Mouse (Mus musculus): ENCODE data around the gene Pgap1. TPM values are rescaled to one million over a fixed set of nuclear protein-coding genes. Genes with fewer than 3 reads are reported as not detected.

Pgap1 gene
- 37.2 TPM for polyA plus RNA-seq (2017; shearing (Covaris generic))

DNA sequence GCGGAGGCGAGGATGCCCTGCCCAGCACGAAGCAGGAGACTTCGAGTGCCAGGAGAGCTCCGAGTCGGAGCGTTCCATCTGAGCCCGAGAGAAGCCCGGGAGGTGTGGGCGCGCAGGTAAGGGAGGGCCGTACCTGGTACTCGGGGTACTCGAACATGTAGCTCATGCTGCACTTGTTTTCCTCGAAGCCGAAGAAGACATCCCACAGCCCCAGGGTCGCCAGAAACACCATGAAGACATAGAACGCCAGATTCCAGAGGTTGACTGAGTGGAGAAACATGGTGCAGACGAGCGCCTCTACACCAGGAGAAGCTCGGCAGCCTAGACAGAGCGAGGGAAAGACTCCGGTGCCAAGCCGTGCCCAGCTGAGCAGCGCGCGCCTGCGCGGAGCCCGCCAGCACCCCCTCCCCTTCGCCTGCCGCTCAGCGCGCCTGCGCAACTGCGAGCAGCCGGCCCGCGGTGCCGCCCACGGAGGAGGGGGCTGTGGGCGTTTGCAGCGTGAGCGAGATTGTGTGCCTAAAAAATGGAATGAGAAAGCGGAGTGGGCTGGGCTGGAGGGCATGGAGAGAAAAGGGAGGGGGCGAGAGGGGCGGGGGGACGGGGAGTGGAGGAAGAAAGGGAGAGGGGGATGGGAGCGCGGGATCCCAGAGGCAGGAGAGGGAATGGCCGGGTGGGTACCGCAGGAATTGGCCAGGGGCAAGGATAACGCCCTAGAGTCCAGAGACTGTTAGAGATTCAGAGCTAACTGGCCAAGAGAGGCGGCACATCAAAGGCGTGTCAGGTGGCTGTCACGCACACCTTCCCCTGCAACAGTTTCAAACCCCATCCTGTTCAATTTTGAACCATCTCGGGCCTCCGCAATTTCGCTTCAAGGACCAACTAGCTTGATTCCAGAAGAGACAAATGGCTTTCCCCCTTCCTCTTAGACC is at the start of gene Pgap1:
Gene Pgap1 (minus strand): TSS at position 384 of the 929 bp plus-strand sequence.

DNA sequence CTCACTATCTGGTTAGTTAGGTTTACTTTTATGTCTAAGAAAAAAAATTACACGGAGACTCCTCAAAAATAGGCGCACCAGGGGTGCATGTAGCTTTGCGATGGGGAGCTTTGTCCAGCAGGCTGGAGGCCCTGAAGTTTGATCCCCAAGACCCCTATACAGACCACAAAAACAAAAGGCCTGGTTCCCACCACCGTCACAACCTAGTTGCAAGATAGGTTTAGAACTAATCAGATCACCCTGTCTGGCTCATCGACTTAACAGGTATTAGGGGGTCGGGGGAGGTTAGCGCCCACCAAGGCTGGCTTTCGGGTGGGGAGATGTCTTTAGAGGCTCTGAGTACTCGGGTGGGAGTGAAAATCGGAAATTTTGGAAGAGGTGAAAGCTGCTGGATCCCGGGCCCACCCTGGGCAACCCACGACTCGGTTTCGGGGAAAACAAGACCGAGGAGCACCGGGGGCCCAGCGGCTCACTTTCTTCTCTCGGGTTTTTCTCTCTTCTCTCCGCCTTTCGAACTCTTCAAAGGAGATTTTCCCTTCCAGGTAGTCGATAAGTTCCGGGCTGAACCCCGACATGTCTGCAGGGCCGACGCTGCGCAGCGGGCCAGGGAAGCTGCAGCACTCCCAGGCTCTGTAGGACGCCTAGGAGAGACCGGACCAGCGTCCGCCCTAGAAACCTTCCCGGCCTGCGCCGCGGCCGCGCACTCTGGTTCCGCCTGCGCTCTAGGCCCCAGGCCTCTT is 119.0 kb downstream of the Pgap1 start, which contains the start of gene Gtf3c3:
Gene Gtf3c3 (minus strand): TSS at position 632 of the 740 bp plus-strand sequence.

Other genes with a start within 250 kb of the Pgap1 start
- gene Gtf3c3, start 118.7 kb downstream of the Pgap1 start, polyA plus RNA-seq (2017; shearing (Covaris generic)), result 14.1 TPM